Mouse (Mus musculus) midbrain, postnatal 0 days (tissue): ENCODE measurements around the gene Osgin1. TPM values are rescaled to one million over a fixed set of nuclear protein-coding genes. Genes with fewer than 3 reads are reported as not detected.

Source experiments
- ATAC-seq: fragments of 200-750 bp; cut with Nextera tagmentation; 2 replicates; pipeline ENCODE4 v1.8.0; 2017; ENCODE audit warnings: moderate number of reproducible peaks, mild to moderate bottlenecking, moderate TSS enrichment, moderate library complexity; ENCODE audit not compliant: low FRiP score
- DNase-seq: peaks from one replicate; pipeline ENCODE4 v3.0.0-alpha.2; 2015; ENCODE audit warnings: low spot score
- H3K27ac ChIP-seq: fragments of 300-500 bp; sonication (generic); 2 replicates; pipeline ENCODE4 v1.5.1; 2014; ENCODE audit warnings: low read depth, mild to moderate bottlenecking, low read length, mixed read lengths
- H3K27me3 ChIP-seq: fragments of 300-500 bp; sonication (generic); 2 replicates; pipeline ENCODE4 v1.6.1; 2014; ENCODE audit warnings: low read length, control low read depth, mixed read lengths; ENCODE audit not compliant: insufficient read depth
- H3K36me3 ChIP-seq: fragments of 300-500 bp; sonication (generic); 2 replicates; pipeline ENCODE4 v1.6.1; 2014; ENCODE audit warnings: low read length, control low read depth, mixed read lengths; ENCODE audit not compliant: insufficient read depth
- H3K4me1 ChIP-seq: fragments of 300-500 bp; sonication (generic); 2 replicates; pipeline ENCODE4 v1.6.1; 2014; ENCODE audit warnings: mild to moderate bottlenecking, control low read depth, antibody characterized with exemption, low read length, mixed read lengths; ENCODE audit not compliant: insufficient read depth
- H3K4me2 ChIP-seq: fragments of 300-500 bp; sonication (generic); 2 replicates; pipeline ENCODE4 v1.6.1; 2014; ENCODE audit warnings: low read depth, mild to moderate bottlenecking, low read length, mixed read lengths; ENCODE audit not compliant: poor library complexity, severe bottlenecking
- H3K4me3 ChIP-seq: fragments of 300-500 bp; sonication (generic); 2 replicates; pipeline ENCODE4 v1.5.1; 2014; ENCODE audit warnings: low read depth, mild to moderate bottlenecking, low read length, moderate library complexity
- H3K9ac ChIP-seq: fragments of 300-500 bp; sonication (generic); replicated peaks from 2 replicates; pipeline ENCODE4 v1.6.1; 2014; ENCODE audit warnings: mild to moderate bottlenecking, low read length, moderate library complexity, mixed read lengths; ENCODE audit not compliant: poor library complexity, severe bottlenecking
- H3K9me3 ChIP-seq: fragments of 300-500 bp; sonication (generic); 2 replicates; pipeline ENCODE4 v1.6.1; 2016; ENCODE audit warnings: low read length, control low read depth
- CTCF ChIP-seq: IDR thresholded peaks from 2 replicates; pipeline ENCODE4 v1.5.1; 2016; ENCODE audit warnings: antibody characterized with exemption, mild to moderate bottlenecking
- WGBS: fragments of 180-500 bp; shearing (Covaris S2); extraction: QIAGEN DNeasy Blood & Tissue Kit; methylation state at CpG from one replicate; pipeline ENCODE4 v1.1.7; 2014; 5-methylcytosine and 5-hydroxymethylcytosine counted together
- polyA plus RNA-seq: library from polyadenylated mRNA; unstranded; fragments of >200 nt; fragmentation: Nextera tagmentation; extraction: Ambion mirVana; gene quantifications from 2 replicates; pipeline ENCODE4 v1.2.1, GENCODE M21; 2015
- total RNA-seq: library from RNA; depleted of rRNA; stranded (reverse); fragments of >200 nt; gene quantifications from 2 replicates; pipeline ENCODE4 v1.2.3, GENCODE M21; 2014

Osgin1 gene
- total and polyA plus RNA-seq, 2 experiments from 2014 or later, result 0.15 TPM; not detected in 1

DNA sequence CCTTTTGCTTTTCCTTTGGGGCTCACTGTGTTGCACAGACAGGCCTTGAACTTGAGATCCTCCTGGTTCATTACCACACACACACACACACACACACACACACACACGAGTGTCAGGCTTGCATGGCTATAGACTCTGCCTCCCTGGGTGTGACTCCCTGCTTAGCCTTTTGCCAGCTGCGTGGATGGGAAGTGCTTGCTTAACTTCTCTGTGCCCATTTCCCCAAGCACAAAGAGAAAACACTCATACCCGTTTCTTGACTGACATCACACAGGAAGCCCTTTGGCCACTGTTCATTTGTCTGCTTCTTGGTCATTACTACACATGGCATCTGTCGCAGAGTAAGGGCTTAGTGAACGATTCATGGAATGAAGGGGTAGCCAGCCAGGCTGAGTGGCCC lies 8.1 kb downstream of the Osgin1 start:
- H3K9me3 ChIP-seq, result no peaks in the 10 kb centered on the region
- H3K27me3 ChIP-seq, result no peaks in the 10 kb centered on the region; the same call in 1 of the 2 replicates
- ATAC-seq, result no peak
- TF ChIP-seq CTCF, result no peak
- H3K9ac ChIP-seq, result no peak overlapping the region
- 0 out of 2 replicates have a peak, but pooled peaks cover 3% of the 10 kb centered on the region for H3K4me1 ChIP-seq
- H3K27ac ChIP-seq, result no peak overlapping the region
- H3K36me3 ChIP-seq, result no peaks in the 10 kb centered on the region
- no peak overlapping the region for H3K4me3 ChIP-seq
- H3K4me2 ChIP-seq, result no peak overlapping the region
- no peak for DNase-seq
- WGBS, result 71% methylated on average over 5 of the region's 5 CpGs

- Histone ChIP-seq H3K4me2 (no peak overlapping the region), H3K27ac (no peak overlapping the region), H3K36me3 (no peaks in the 10 kb centered on the region), H3K27me3 (no peaks in the 10 kb centered on the region; the same call in 1 of the 2 replicates), H3K9me3 (no peaks in the 10 kb centered on the region), H3K4me1 (0 out of 2 replicates have a peak, but pooled peaks cover 3% of the 10 kb centered on the region), H3K4me3 (no peak overlapping the region), H3K9ac (no peak overlapping the region)
- 95% methylated on average over 8 of the region's 8 CpGs for WGBS
- no peak for TF ChIP-seq CTCF
- ATAC-seq (no peak), DNase-seq (no peak)
These were observed 9.0 kb downstream of the Osgin1 start for GRCm38 (mm10) chr8:119442970-119443369.

GRCm38 (mm10) chr8:119446211-119446989 lies 12.5 kb downstream of the Osgin1 start, which contains the start of gene Necab2:
TSS of gene Necab2 (plus strand) at chr8:119446719.
- peak within 1 kb of the TSS; percentile 69 for H3K4me3 ChIP-seq
- whole genome bisulfite sequencing, result under 1% methylated on average over 28 of the region's 52 CpGs
- DNase-seq (peak; percentile 85), ATAC-seq (peak; percentile 75)
- H3K36me3 ChIP-seq, result no peaks in the 10 kb centered on the region
- no peaks in the 10 kb centered on the region; the same call in none of the 2 replicates for H3K4me1 ChIP-seq
- H3K27me3 ChIP-seq, result no peaks in the 10 kb centered on the region; the same call in 1 of the 2 replicates
- H3K4me2 ChIP-seq, result peak within 1 kb of the TSS; percentile 86
- H3K9me3 ChIP-seq, result no peaks in the 10 kb centered on the region
- H3K9ac ChIP-seq, result peak within 1 kb of the TSS; percentile 82
- no peak within 1 kb of the TSS for H3K27ac ChIP-seq
- peak; percentile 90 for TF ChIP-seq CTCF

- TF ChIP-seq CTCF, result no peak
- H3K36me3 ChIP-seq, result no peaks in the 10 kb centered on the region
- H3K9ac ChIP-seq, result peak overlapping the region; percentile 82
- no peaks in the 10 kb centered on the region; the same call in none of the 2 replicates for H3K4me1 ChIP-seq
- no peaks in the 10 kb centered on the region for H3K9me3 ChIP-seq
- ATAC-seq, result peak; percentile 71
- H3K4me3 ChIP-seq, result peak overlapping the region; percentile 69
- no peak overlapping the region for H3K27ac ChIP-seq
- H3K4me2 ChIP-seq, result peak overlapping the region; percentile 86
- DNase-seq, result no peak
- H3K27me3 ChIP-seq, result no peaks in the 10 kb centered on the region; the same call in 1 of the 2 replicates
- 2% methylated on average over 30 of the region's 80 CpGs for WGBS
These were observed 13.3 kb downstream of the Osgin1 start for GRCm38 (mm10) chr8:119446990-119447780.

DNA sequence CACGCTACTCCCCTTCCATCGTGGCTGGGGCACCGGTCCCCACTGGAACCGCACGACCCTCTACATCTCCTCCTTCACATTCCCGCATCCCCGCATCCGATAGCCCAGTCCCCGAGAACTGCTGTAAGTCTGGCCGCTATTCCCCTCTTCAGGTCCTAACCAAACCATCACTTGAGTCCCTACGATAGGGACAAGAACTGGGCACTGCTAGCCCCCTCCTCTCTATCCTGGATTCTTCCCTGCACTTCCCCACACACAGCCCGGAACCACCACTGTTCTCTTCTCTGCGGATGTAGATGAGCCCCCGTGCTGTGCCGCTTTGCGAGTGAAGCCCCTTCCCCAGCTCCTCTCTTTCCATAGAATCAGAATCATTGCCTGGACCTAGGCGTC lies 13.9 kb downstream of the Osgin1 start:
- no peak for TF ChIP-seq CTCF
- peak overlapping the region; percentile 69 for H3K4me3 ChIP-seq
- no peaks in the 10 kb centered on the region; the same call in 1 of the 2 replicates for H3K27me3 ChIP-seq
- H3K4me2 ChIP-seq, result peak overlapping the region; percentile 86
- WGBS, result under 1% methylated on average over 17 of the region's 17 CpGs
- ATAC-seq (no peak), DNase-seq (no peak)
- no peaks in the 10 kb centered on the region for H3K36me3 ChIP-seq
- H3K4me1 ChIP-seq, result no peaks in the 10 kb centered on the region; the same call in none of the 2 replicates
- H3K9ac ChIP-seq, result peak overlapping the region; percentile 82
- H3K9me3 ChIP-seq, result no peaks in the 10 kb centered on the region
- H3K27ac ChIP-seq, result no peak overlapping the region
